Mouse (Mus musculus): ENCODE measurements at regions not wholly inside any gene's neighbourhood (a gene's known extent, or its start where the extent isn't known, plus 50 kb on each side); places are given as distances from the start of the nearest gene placed in this dataset.

GRCm38 (mm10) chr12:26115339-26115912 is 299.6 kb downstream of the Rnf144a start:
- dilution Hi-C loops (cut with MboI; ENCODE audit: extremely low pct_ligation_motif_present, extremely low pct_unique_long_range_greater_than_20kb, low sequenced_read_pairs) = no loop called here
- no peak for DNase-seq (ENCODE audit: extremely low read depth)
- Histone ChIP-seq H3K9ac (ENCODE audit: insufficient read depth, low read depth) (no peak overlapping the region), H3K79me2 (replicated peaks; ENCODE audit: control insufficient read depth, extremely low read depth, insufficient read depth, poor library complexity, severe bottlenecking) (no peaks in the 10 kb centered on the region), H3K4me3 (replicated peaks in 1 of 3; ENCODE audit: low read depth in 2 of 3, low read length in 2 of 3, poor library complexity in 1 of 3) (no peak overlapping the region), H3K9me3 (replicated peaks; ENCODE audit: low read length) (no peaks in the 10 kb centered on the region), H3K4me1 (ENCODE audit: control insufficient read depth in 1 of 2, insufficient read depth in 2 of 2) (no peaks in the 10 kb centered on the region), H3K27ac (ENCODE audit: insufficient read depth, low read depth) (no peak overlapping the region), H3K36me3 (replicated peaks in 1 of 2; ENCODE audit: control insufficient read depth in 1 of 2, insufficient read depth in 1 of 2, low read length in 1 of 2) (no peaks in the 10 kb centered on the region), H3K4me2 (ENCODE audit: insufficient read depth, low read depth, poor library complexity, severe bottlenecking) (peak overlapping the region; percentile 16; the same call in 1 of the 2 replicates), H3K27me3 (replicated peaks) (no peaks in the 10 kb centered on the region)
- no peak for TF ChIP-seq EP300 (IDR thresholded peaks at IDR 0.05; ENCODE audit: low read length)
- no peak for TF ChIP-seq ZKSCAN1 (IDR thresholded peaks at IDR 0.05; ENCODE audit: borderline replicate concordance, low read depth, low read length)
- no peak for TF ChIP-seq CHD2 (IDR thresholded peaks at IDR 0.05; ENCODE audit: low read length)
- no peak for TF ChIP-seq CTCF (conservative IDR thresholded peaks at IDR 0.05 in 1 of 2, IDR thresholded peaks at IDR 0.05 in 1 of 2; ENCODE audit: low read depth in 2 of 2, low read length in 2 of 2)
- in situ Hi-C loops (cut with MboI; ENCODE audit: low pct_ligation_motif_present, low pct_unique_long_range_greater_than_20kb, low sequenced_read_pairs) = no loop called here

DNA sequence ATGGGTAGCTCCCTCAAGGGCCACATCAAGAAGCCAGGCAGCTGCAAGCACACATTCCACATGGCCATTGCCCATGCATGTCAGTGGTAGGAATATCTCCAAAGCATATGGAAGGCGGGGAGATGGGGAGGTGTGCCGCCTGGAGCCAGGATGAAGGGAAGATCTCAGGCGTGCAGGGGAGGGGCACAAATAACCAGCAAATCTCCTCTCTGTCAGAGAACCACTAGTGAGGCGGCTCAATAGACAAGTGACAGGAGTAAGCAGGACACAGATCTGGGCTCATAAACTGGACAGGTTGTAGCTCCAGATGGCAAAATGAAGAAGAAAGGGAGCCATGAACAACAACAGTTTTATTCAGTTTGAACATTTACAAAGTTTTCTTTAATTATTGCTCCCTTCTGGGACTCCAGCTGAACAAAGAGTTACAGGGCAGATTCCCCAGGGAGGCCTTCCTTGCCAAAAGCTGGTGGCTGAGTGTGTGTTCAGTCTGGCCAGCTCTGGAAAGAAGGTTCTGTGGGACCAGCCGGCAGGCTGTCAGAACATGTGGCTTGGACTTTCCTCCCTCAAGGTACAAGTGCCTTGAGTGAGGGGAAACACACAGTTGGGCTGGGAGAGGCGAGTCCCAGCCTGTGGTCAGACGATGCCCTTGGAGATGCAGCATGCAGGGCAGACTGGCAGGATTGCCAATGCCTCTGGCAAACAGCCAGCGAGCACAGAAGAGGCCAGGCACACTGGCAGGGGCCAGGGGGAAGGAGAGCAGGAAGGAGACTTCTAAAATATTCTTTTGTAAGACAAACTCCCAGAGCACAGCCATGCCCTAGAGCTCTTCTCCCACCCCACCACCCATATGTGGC is 302.7 kb downstream of the Rnf144a start:
- no peaks in the 10 kb centered on the region for H3K27me3 ChIP-seq (replicated peaks)
- H3K27ac ChIP-seq (ENCODE audit: insufficient read depth, low read depth) = no peak overlapping the region
- H3K4me1 ChIP-seq (ENCODE audit: control insufficient read depth in 1 of 2, insufficient read depth in 2 of 2) = no peaks in the 10 kb centered on the region
- H3K9ac ChIP-seq (ENCODE audit: insufficient read depth, low read depth) = no peak overlapping the region
- in situ Hi-C loops (cut with MboI; ENCODE audit: low pct_ligation_motif_present, low pct_unique_long_range_greater_than_20kb, low sequenced_read_pairs) = no loop called here
- H3K36me3 ChIP-seq (replicated peaks in 1 of 2; ENCODE audit: control insufficient read depth in 1 of 2, insufficient read depth in 1 of 2, low read length in 1 of 2) = no peaks in the 10 kb centered on the region
- TF ChIP-seq CHD1 (IDR thresholded peaks at IDR 0.05; ENCODE audit: low read depth, low read length) = no peak
- no peak for TF ChIP-seq CHD2 (IDR thresholded peaks at IDR 0.05; ENCODE audit: low read length)
- TF ChIP-seq EP300 (IDR thresholded peaks at IDR 0.05; ENCODE audit: low read length) = no peak
- no peak for TF ChIP-seq MAZ (IDR thresholded peaks at IDR 0.05; ENCODE audit: low read depth, low read length)
- TF ChIP-seq GABPA (IDR thresholded peaks at IDR 0.05; ENCODE audit: insufficient replicate concordance, low read depth, low read length) = no peak
- no peak for TF ChIP-seq ETS1 (conservative IDR thresholded peaks at IDR 0.05; ENCODE audit: low read depth, low read length)
- no peak for TF ChIP-seq TBP (conservative IDR thresholded peaks at IDR 0.05; ENCODE audit: low read depth, low read length)
- no peak for TF ChIP-seq ZNF384 (IDR thresholded peaks at IDR 0.05; ENCODE audit: low read depth, low read length)
- TF ChIP-seq BHLHE40 (IDR thresholded peaks at IDR 0.05; ENCODE audit: low read depth, low read length) = no peak
- TF ChIP-seq ELF1 (IDR thresholded peaks at IDR 0.05; ENCODE audit: low read depth, low read length) = no peak
- TF ChIP-seq ZC3H11A (IDR thresholded peaks at IDR 0.05; ENCODE audit: low read depth, low read length) = no peak
- no peak for TF ChIP-seq ZKSCAN1 (IDR thresholded peaks at IDR 0.05; ENCODE audit: borderline replicate concordance, low read depth, low read length)
- TF ChIP-seq IRF4 (IDR thresholded peaks at IDR 0.05; ENCODE audit: low read depth, low read length) = no peak
- dilution Hi-C loops (cut with MboI; ENCODE audit: extremely low pct_ligation_motif_present, extremely low pct_unique_long_range_greater_than_20kb, low sequenced_read_pairs) = no loop called here
- H3K79me2 ChIP-seq (replicated peaks; ENCODE audit: control insufficient read depth, extremely low read depth, insufficient read depth, poor library complexity, severe bottlenecking) = no peaks in the 10 kb centered on the region
- no peak overlapping the region for H3K4me2 ChIP-seq (ENCODE audit: insufficient read depth, low read depth, poor library complexity, severe bottlenecking)
- no peaks in the 10 kb centered on the region for H3K9me3 ChIP-seq (replicated peaks; ENCODE audit: low read length)
- H3K4me3 ChIP-seq (replicated peaks in 1 of 3; ENCODE audit: low read depth in 2 of 3, low read length in 2 of 3, poor library complexity in 1 of 3) = no peak overlapping the region
- no peak for DNase-seq (ENCODE audit: extremely low read depth)
